Mouse (Mus musculus): Measurements from ENCODE around the gene Rad23a.
A peak's percentile ranks its signal among the peaks of the same experiment; 100 is the strongest.
"Not testable (repeated sequence)": the region's sequence is repeated elsewhere in the genome, so short reads cannot be mapped to it uniquely, and the experiment has no call there.

The Rad23a gene

GRCm38 (mm10) chr8:84841514-84841913 is 1.0 kb upstream of the Rad23a start:
- no peak for DNase-seq (ENCODE audit: low spot score in 2 of 2)

- DNase-seq (ENCODE audit: low spot score in 2 of 2): no peak
Observed at GRCm38 (mm10) chr8:84839875-84840247, 604 bp downstream of the Rad23a start.

GRCm38 (mm10) chr8:84839411-84839810 is 1.1 kb downstream of the Rad23a start:
- DNase-seq (ENCODE audit: low spot score in 2 of 2): no peak

DNA sequence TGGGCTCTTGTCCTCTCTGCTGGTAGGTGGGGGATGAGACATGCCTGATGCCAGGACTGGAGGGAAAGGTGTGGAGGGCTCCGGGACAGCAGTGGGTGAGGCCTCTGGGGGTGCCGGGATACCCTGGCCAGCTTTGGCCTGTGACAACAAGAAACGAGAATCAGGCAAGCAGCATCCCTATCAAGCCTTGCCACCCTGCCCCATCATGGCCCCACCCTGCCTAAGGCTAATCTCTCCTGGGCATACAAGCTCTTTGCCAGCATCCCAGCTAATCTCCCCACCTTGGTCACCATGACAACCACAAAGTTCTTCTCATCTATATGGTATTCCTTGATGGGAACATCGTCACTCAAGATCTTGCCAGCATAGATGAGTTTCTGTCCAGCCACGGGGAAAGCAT is 2.0 kb downstream of the Rad23a start:
- DNase-seq (ENCODE audit: low spot score in 2 of 2): peak; percentile 86 to 88

DNA sequence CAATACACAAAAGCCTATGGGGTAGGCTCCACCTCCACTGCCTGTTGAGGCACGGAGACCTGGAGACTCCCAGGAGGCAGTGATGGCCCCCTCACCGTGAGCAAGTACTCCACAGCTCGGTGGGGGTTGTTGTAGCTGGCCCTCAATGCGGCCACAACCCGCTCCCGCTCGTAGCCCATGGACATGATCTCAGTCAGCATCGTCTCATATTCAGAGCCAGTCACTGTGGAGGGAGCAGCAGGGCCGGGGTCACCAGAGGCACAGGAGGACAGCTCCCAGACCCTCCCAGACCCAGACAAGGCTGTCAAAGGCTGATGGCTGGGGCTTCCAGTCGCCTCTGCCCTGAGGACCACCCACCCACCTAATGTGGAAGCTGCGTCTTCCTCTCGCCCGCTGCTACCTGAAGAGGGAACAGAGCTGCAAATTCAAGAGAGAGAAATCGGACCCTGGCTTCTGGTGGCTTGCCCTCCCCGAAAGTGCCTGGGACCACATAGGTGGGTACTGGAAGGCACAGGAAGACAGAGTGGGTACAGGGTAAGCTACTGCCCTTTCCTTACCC is 2.5 kb downstream of the Rad23a start:
- peak in 1 of 2 experiments; percentile 74 for DNase-seq (ENCODE audit: low spot score in 2 of 2)

GRCm38 (mm10) chr8:84837149-84837911 is 3.1 kb downstream of the Rad23a start:
- DNase-seq (ENCODE audit: low spot score in 2 of 2): peak in 1 of 2 experiments; percentile 36

DNA sequence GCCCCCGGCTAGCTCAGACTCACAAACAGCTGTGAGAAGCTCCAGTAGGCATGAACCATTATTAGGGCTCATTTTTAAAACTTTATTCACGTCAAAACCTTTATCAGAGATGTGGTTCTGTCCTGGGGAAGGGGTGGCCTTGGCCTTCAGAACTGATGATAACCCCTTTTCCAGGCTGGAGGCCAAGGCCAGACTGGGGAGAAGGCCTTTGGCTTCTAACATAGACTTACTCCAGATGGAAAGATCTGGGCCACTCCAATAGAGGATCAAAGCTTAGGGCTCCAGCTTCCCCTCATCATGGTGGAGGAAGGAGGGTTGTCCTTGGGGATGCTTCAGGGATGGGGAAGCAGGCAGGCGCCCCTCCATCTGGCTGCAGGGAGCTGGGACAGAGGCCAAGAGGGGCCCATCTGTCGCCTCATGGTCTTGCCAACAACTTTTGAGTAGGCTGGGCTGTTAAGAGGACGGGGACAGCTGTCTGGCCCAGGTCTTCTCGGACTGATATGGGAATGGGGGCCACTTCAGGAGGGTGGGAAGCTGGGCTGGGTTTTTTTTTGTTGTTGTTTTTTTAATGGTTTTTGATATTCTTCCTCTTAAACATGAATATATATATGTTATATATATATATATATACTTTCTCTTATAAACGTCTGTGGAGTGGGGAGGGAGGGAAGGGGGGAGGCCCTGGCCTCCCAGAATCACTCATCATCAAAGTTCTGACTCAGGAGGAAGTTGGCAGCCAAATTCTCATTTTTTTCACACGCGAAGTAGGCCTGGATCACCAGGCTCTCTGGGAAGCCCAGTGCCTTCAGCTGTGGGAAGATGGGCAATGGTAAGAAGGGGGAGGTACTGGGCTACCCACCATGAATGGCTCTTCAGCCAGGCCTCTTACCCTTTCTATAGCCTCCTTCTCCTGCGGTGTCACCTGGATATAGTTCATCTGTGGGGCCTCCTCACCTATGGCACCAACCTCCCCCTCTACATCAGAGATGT is 5.3 kb downstream of the Rad23a start:
- DNase-seq (ENCODE audit: low spot score in 2 of 2): peak in 1 of 2 experiments; percentile 64

- peak; percentile 22 to 68 for DNase-seq (ENCODE audit: low spot score in 2 of 2)
Observed at GRCm38 (mm10) chr8:84834002-84834865, 6.2 kb downstream of the Rad23a start.

- DNase-seq (ENCODE audit: low spot score in 2 of 2): peak in 1 of 2 experiments; percentile 66
Observed at GRCm38 (mm10) chr8:84832759-84833742, 7.4 kb downstream of the Rad23a start.

DNA sequence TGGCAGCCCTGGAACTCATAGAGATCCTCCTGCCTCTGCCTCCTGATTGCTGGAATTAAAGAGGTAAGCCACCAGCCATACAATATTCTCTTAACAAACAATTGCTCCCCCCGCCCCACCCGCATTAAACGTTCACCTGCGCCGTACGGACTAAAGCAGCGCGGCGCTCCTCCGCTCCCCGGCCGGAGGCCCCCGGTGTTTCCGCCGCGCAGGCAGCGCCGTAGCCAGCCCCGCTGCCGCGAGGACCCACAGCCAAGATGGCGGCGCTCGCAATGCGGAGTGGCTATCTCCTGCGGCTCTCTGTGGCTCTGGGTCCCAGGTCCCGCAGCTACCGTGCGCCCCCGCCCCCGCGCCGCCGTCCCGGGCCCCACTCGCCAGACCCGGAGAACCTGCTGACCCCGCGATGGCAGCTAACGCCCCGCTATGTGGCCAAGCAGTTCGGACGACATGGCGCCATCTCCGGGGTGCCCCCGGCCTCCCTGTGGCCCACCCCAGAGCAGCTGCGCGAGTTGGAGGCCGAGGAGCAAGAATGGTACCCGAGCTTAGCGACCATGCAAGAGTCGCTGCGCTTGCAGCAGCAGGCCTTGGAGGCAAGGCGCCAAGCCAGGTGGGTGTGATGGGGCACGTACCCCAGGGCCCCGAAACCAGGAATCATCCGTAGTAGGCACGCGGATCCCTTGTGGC is 8.3 kb downstream of the Rad23a start:
- peak; percentile 91 to 95 for DNase-seq (ENCODE audit: low spot score in 2 of 2)

DNA sequence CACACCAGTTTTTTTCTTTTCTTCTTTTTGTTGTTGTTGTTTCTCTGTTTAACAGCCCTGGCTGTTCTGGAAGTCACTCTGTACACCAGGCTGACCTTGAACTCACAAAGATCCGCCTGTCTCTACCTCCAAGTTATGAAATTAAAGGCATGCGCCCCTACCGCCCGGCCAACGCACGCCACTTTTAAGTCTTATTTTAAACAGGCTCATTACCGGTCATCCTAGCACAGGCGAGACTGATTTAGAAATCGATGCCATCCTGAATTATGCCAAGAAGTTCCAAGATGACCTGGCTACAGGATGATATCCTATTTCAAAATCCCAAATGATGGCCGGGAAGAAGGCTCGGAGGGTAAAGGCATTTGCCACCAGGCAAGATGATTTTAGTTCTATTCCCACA is 9.0 kb downstream of the Rad23a start, which contains the start of gene Gadd45gip1:
Gene Gadd45gip1, plus strand, starts transcription at position 33 of the 400 bp plus-strand sequence.
- peak; percentile 71 to 82 for DNase-seq (ENCODE audit: low spot score in 2 of 2)

- DNase-seq (ENCODE audit: low spot score in 2 of 2): not testable (repeated sequence)
Observed at GRCm38 (mm10) chr8:84826518-84826917, 13.9 kb downstream of the Rad23a start.

- peak in 1 of 2 experiments; percentile 65 for DNase-seq (ENCODE audit: low spot score in 2 of 2)
Observed at GRCm38 (mm10) chr8:84825636-84826035, 14.8 kb downstream of the Rad23a start.

GRCm38 (mm10) chr8:84823653-84824052 is 16.8 kb downstream of the Rad23a start:
- peak; percentile 62 to 85 for DNase-seq (ENCODE audit: low spot score in 2 of 2)

GRCm38 (mm10) chr8:84822723-84823122 is 17.7 kb downstream of the Rad23a start, which contains the start of gene Dand5:
Gene Dand5 (minus strand): TSS chr8:84822823.
- DNase-seq (ENCODE audit: low spot score in 2 of 2): no peak

GRCm38 (mm10) chr8:84816117-84816516 is 24.3 kb downstream of the Rad23a start:
- no peak for DNase-seq (ENCODE audit: low spot score in 2 of 2)

- peak; percentile 97 to 100 for DNase-seq (ENCODE audit: low spot score in 2 of 2)
Observed at GRCm38 (mm10) chr8:84815547-84815946, 24.9 kb downstream of the Rad23a start.

GRCm38 (mm10) chr8:84814555-84815441 is 25.7 kb downstream of the Rad23a start:
- no peak for DNase-seq (ENCODE audit: low spot score in 2 of 2)

Data from spleen, postnatal 4 days (tissue).